Mouse (Mus musculus) left cerebral cortex, adult 11 months (tissue): ENCODE measurements around the gene Gpr153.
"Not testable (repeated sequence)": the region's sequence is repeated elsewhere in the genome, so short reads cannot be mapped to it uniquely, and the experiment has no call there.

Source experiments
- DNase-seq: peaks from one replicate; pipeline ENCODE4 v3.0.0; 2022; ENCODE audit warnings: low spot score

The Gpr153 gene

DNA sequence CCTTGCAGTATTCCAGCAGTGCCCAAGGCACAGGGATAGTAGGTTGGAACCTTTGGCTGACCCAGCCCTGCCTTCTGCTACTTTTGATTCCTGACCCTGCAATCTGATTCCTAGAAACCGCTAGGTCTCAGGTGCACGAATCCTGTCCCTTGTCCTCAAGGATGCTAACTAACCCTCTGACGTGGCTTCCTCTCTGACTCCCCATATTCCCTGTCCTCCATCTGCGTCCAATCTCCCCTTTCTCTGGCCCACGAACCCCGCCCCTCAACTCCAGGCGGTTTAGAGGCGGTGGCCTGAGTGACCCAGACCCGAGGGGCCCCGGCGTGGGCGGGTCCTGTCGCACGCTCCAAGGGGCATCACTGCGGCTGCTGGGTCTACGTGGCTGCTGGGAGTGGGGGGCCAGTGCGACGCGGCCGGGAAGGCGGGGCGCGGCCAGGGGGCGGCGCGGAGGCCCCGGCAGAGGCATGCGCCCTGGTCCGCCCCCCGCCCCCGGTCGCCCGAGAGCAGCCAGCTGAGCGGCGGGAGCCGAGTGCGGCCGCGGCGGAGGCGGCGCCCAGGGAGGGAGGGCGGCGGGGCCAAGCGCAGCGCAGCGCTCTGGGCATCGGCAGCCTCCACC lies at the start of gene Gpr153:
Gpr153 (plus strand) TSS at position 612 of the 616 bp plus-strand sequence.
- DNase-seq: no peak

- DNase-seq: peak; percentile 77
Observed at GRCm38 (mm10) chr4:152226901-152227486, 47.0 kb upstream of the Gpr153 start.

- DNase-seq: no peak
Observed at GRCm38 (mm10) chr4:152227749-152228527, 46.1 kb upstream of the Gpr153 start.

DNA sequence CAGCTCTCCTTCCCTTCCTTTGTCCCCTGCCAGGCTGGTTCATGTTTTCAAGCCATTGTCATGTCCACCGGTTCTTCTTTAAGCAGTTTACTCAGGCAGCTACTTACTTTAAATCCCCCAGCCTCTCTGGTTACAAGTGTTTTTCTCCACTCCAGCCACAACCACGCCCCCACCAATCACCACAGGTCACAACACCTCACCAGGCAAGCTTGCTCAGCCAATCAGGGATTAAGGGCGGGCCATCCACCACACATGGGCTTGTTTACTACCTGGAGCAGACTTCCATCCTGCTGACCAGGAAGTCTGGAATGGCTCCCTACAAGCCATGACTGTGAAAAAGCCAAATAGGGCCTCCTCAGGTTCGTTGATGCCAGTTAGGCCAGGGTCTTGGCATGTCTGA lies 43.7 kb upstream of the Gpr153 start:
- DNase-seq: not testable (repeated sequence)

DNA sequence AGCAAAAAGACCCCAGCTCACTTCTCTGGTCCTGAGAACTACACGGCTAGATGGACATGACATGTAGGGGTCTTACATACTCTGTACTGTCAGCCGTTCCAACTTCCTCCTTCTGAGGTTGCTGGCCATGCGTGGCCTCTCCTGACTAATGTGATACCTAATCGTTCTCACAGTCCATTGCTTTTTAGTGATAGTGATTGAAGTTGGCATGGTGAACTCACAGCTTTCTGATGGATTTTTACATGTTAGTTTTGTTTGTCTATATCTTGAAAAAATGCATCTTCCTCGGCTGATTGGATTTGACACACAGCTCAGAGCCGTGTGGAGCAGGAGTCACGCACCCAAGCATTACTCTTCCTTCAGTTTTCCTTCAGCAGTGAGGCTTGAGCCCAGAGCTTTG lies 42.7 kb upstream of the Gpr153 start:
- DNase-seq: no peak

- no peak for DNase-seq
Observed at GRCm38 (mm10) chr4:152232411-152232903, 41.6 kb upstream of the Gpr153 start.

DNA sequence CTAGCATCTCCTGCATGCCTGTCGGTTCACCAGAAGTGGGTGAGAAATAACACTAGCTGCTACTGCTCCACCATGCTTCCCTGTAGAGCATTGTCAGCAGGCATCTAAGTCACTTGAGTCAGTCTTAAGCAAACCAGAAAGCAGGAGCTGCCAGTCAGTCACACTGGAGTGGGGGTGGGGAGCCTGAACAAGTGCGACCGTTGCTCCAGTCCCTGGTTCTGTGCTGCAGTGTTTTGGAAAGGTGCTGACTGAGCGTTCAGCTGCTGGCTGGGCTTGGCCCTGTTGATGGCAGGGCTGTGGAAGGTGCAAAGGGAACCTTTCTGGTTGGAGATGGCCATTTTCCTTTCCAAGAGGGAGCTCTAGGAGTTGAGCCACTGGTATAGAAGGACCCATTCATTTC lies 34.1 kb upstream of the Gpr153 start:
- no peak for DNase-seq

DNA sequence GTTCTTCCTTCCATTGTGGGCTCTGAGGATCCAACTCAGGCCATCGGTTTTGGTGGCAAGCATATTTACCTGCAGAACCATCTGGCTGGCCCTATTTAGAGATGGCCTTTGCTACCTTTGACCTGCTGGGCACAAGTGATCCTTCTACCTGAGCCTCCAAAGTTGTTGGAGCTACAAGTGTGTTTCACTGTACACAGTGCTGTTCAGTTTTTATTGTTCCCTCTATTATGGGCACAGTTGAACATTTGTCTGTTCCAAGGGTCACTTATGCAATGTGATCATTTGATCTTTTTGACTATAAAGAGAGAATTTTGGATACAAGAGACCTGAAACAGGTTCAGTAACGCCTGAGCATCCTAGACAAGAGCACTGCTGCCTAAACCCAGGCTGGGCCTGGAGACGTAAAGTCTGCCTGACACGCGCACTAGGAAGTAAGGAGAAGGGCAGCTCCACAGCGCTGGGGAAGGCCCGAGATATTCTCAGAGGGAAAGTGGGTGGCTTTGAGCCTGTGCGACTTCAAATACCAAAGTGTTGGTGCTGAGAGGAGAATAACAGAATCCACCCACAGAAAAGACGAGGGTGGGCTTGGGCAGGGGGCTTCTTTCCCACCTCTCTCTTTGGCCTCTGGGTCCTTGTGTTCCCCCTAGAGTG lies 30.7 kb upstream of the Gpr153 start:
- no peak for DNase-seq

- no peak for DNase-seq
Observed at GRCm38 (mm10) chr4:152243969-152244368, 30.1 kb upstream of the Gpr153 start.

- DNase-seq: no peak
Observed at GRCm38 (mm10) chr4:152244545-152245522, 29.2 kb upstream of the Gpr153 start.

GRCm38 (mm10) chr4:152246011-152246410 lies 28.0 kb upstream of the Gpr153 start:
- DNase-seq: peak; percentile 78

GRCm38 (mm10) chr4:152247195-152247594 lies 26.8 kb upstream of the Gpr153 start:
- no peak for DNase-seq

GRCm38 (mm10) chr4:152250615-152251014 lies 23.4 kb upstream of the Gpr153 start:
- no peak for DNase-seq

DNA sequence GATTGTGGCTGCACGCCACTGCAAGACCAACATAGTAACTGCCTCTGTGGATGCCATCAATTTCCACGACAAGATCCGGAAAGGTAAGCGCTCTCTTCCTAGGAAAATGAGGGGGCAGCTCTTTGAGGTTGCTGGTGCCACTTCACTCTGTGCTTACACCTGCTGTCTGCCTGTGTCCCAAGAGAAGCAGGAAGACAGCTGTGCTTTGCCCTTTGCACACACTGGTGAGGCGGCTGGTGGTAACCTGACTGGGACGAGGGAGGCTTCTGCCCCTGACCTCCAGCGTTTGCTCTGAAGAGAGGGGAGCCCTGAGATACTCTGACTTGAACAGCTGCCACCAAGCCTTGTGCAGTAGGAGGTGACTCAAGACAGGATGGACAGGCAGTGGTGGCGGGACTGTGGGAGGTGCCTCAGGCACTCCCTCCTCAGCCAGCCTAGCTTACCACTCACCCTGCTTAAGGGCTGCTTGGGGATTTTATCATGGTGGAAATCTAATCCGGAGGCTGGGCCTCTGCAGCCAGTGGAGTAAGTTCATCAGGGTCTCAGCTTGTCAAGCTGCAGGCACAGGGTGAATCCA lies 20.8 kb upstream of the Gpr153 start:
- no peak for DNase-seq

DNA sequence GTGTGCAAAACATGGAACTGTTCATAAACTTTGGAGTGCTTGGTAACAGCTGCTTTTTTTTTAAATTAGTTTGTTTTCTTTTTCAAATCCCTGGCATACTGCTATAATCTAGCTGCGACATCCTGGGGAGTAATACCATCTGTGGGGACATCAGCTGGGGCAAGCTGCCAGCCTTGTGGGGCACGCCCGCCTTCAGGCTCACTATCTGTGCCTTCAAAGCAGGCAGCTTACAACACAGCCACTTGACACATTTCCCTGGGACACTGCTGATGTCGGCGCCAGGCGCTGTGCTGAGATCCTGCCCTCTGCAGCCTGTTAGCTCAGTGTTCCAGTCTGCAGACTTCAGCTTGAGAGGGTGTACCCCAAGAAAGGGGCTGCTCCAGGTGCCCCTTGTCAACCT lies 17.0 kb upstream of the Gpr153 start:
- no peak for DNase-seq

GRCm38 (mm10) chr4:152260451-152260850 lies 13.6 kb upstream of the Gpr153 start:
- no peak for DNase-seq

GRCm38 (mm10) chr4:152262187-152262586 lies 11.8 kb upstream of the Gpr153 start:
- no peak for DNase-seq

DNA sequence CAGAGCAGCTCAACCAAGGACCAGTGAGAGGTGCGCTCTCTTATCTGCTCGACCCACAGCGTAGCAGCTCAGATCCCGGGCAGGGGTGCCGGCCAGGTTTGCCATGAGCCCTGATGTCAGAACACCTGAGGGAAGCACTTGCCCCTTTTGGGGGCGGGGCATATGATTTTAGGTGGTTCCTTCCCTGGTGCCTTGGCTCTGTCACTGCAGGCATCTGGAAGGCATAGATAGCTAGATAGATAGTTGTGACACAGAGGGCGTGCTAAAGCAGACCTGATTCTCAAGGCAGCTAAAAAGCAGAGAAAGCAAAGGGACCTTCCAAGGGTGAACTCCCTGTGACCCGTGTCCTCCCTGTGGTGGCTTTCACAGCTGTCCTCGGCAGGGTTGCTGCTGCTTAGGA lies 10.9 kb upstream of the Gpr153 start:
- DNase-seq: no peak

DNA sequence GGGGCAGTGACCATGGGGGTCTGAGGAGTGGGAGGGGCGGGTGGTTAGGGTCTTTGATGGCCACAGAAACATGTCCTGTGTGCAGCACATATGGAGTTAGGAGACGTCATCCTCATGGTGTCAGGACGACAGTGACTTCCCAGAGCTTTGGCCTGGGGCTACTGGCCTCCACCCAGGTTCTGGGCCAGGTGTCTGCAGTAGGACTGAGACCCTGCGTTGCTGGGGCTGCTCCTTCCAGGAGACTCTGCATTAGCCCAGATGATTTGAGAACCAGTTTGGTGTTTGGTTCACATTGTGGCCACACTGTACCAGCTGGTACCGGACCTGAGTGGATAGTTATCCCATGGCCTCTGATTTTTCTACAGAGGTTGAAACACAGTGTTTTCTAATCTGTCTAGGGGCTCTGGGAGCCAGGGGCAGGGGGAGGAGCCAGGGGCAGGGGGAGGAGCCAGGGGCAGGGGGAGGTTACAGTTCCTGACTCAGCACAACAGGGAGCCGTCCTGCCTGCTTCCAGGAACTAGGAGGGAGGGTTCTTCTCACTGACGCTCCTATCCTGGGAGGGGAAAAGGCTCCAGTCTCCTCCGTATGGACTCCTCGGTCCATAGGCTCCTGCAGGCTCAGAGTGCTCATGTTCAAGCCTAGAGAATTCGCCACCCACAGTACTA lies 10.4 kb upstream of the Gpr153 start:
- no peak for DNase-seq

DNA sequence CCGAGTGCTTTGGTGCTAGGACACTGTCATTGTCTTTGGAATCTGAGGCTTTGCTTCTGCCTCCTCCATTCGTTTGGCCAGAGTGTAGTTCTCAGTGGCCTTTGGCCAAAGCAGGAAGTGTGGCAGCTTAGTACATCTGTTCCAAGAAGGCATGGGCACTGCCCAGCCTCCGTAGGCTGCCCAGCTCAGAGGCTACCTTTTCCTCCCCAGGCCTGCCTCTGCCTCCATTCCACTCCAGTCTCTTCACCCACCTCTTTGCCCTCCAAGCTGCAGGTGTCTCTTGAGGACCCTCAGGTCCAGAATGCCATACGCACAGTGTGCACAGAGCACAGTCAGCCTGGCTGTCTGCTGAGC lies 9.9 kb upstream of the Gpr153 start:
- no peak for DNase-seq
